Comparison of ENCODE assay signal across 8 mouse cellular contexts in the genomic region with DNA sequence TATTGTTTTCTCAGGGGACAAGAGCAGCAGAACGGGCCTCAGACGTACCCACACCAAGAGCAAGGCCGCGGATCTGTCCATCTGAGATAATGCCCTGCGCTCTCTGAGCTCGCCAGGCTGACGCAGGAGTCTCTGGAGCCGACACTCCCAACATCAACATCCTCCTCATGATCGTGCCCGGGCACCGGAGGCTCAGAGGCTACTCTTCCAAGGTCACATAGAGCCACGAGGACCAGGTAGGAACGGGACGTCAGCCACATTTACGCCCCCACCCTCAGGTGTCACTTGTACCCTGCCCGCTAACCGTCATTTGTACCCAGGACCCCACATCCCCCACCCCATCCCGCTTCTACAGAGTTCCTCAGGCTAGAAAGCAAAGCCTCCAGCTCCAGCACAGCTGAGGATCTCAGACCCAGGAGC. TPM values are rescaled to one million over a fixed set of nuclear protein-coding genes. Genes with fewer than 3 reads are reported as not detected.
DNase-seq lines count a peak whose midpoint lies in the region; ATAC-seq and TF ChIP-seq lines count a peak whose summit lies in the region.

No protein-coding gene starts in this region.

- peak overlapping the region; percentile 81 for H3K4me3 ChIP-seq in heart, adult 2 months
- peak overlapping the region; percentile 78 for H3K4me3 ChIP-seq in embryonic facial prominence, embryonic 12.5 days
- H3K4me3 ChIP-seq in intestine, embryonic 16.5 days (ENCODE audit: low read length): peak overlapping the region; percentile 84
- H3K4me3 ChIP-seq in stomach, embryonic 14.5 days (ENCODE audit: low read depth, low read length): peak overlapping the region; percentile 77

- peak overlapping the region; percentile 91 for H3K4me2 ChIP-seq in embryonic facial prominence, embryonic 12.5 days (replicated peaks)
- peak overlapping the region; percentile 91 for H3K4me2 ChIP-seq in intestine, embryonic 16.5 days (ENCODE audit: low read depth, low read length)
- H3K4me2 ChIP-seq in stomach, embryonic 14.5 days (replicated peaks; ENCODE audit: low read depth, low read length): peak overlapping the region; percentile 94

- peak overlapping the region; percentile 62 for H3K27ac ChIP-seq in heart, adult 2 months
- H3K27ac ChIP-seq in embryonic facial prominence, embryonic 12.5 days: peak overlapping the region; percentile 80
- H3K27ac ChIP-seq in intestine, embryonic 16.5 days (ENCODE audit: low read length): peak overlapping the region; percentile 89
- peak overlapping the region; percentile 71 for H3K27ac ChIP-seq in stomach, embryonic 14.5 days (ENCODE audit: low read length)

- H3K4me1 ChIP-seq in heart, adult 2 months (ENCODE audit: control insufficient read depth, insufficient read depth, low read length): no peaks in the 10 kb centered on the region; the same call in 1 of the 2 replicates
- peaks cover 30% of the 10 kb centered on the region for H3K4me1 ChIP-seq in embryonic facial prominence, embryonic 12.5 days
- H3K4me1 ChIP-seq in intestine, embryonic 16.5 days (ENCODE audit: control insufficient read depth, insufficient read depth, low read length): peaks cover 12% of the 10 kb centered on the region
- peaks cover 10% of the 10 kb centered on the region for H3K4me1 ChIP-seq in stomach, embryonic 14.5 days (ENCODE audit: control insufficient read depth, insufficient read depth, low read length)

- TF ChIP-seq CTCF in heart, adult 2 months (IDR thresholded peaks at IDR 0.05): no peak

- no peaks in the 10 kb centered on the region for H3K9me3 ChIP-seq in embryonic facial prominence, embryonic 12.5 days
- no peaks in the 10 kb centered on the region for H3K9me3 ChIP-seq in intestine, embryonic 16.5 days (ENCODE audit: control insufficient read depth, low read length)
- no peaks in the 10 kb centered on the region for H3K9me3 ChIP-seq in stomach, embryonic 14.5 days (ENCODE audit: control insufficient read depth, low read depth, low read length)

- DNase-seq in heart, adult 2 months: no peak
- DNase-seq in heart, postnatal 4 days: no peak
- DNase-seq in lung, postnatal 25 days (ENCODE audit: low spot score): peak; percentile 16
- no peak for DNase-seq in cerebellum, adult 8-10 months

- TF ChIP-seq POLR2A in heart, adult 2 months (IDR thresholded peaks at IDR 0.05; ENCODE audit: insufficient read depth, low read depth, low read length): no peak

- no peaks in the 10 kb centered on the region for H3K79me2 ChIP-seq in heart, adult 2 months (replicated peaks; ENCODE audit: control insufficient read depth, insufficient read depth, low read length)

- peak overlapping the region; percentile 60 for H3K9ac ChIP-seq in heart, adult 2 months (ENCODE audit: low read depth, low read length)
- H3K9ac ChIP-seq in embryonic facial prominence, embryonic 12.5 days: peak overlapping the region; percentile 77
- H3K9ac ChIP-seq in intestine, embryonic 16.5 days (ENCODE audit: low read depth, low read length): peak overlapping the region; percentile 87
- H3K9ac ChIP-seq in stomach, embryonic 14.5 days (replicated peaks; ENCODE audit: low read depth, low read length): peak overlapping the region; percentile 69

- no peaks in the 10 kb centered on the region for H3K27me3 ChIP-seq in heart, adult 2 months (ENCODE audit: control insufficient read depth, insufficient read depth, low read length)
- H3K27me3 ChIP-seq in embryonic facial prominence, embryonic 12.5 days: no peaks in the 10 kb centered on the region
- no peaks in the 10 kb centered on the region for H3K27me3 ChIP-seq in intestine, embryonic 16.5 days (replicated peaks; ENCODE audit: control insufficient read depth, insufficient read depth, low read length)
- H3K27me3 ChIP-seq in stomach, embryonic 14.5 days (ENCODE audit: control insufficient read depth, insufficient read depth, low read length): no peaks in the 10 kb centered on the region

- ATAC-seq in CD4-positive, CD25-positive, alpha-beta regulatory T cell, adult 4 months: peak; percentile 35
- peak; percentile 50 for ATAC-seq in embryonic facial prominence, embryonic 12.5 days (ENCODE audit: insufficient number of reproducible peaks, insufficient read depth, low FRiP score, low TSS enrichment)
- ATAC-seq in intestine, embryonic 16.5 days: peak; percentile 67
- ATAC-seq in stomach, embryonic 14.5 days (ENCODE audit: insufficient number of reproducible peaks, insufficient read depth, low FRiP score, low read depth): peak; percentile 34

- H3K36me3 ChIP-seq in heart, adult 2 months (ENCODE audit: control insufficient read depth, insufficient read depth, low read length): no peaks in the 10 kb centered on the region
- no peaks in the 10 kb centered on the region; the same call in 1 of the 2 replicates for H3K36me3 ChIP-seq in embryonic facial prominence, embryonic 12.5 days
- H3K36me3 ChIP-seq in intestine, embryonic 16.5 days (ENCODE audit: control insufficient read depth, insufficient read depth, low read length): no peaks in the 10 kb centered on the region
- no peaks in the 10 kb centered on the region for H3K36me3 ChIP-seq in stomach, embryonic 14.5 days (ENCODE audit: control insufficient read depth, insufficient read depth, low read length)

- under 1% methylated on average over 18 of the region's 18 CpGs for WGBS in heart, adult 2 months
- under 1% methylated on average over 18 of the region's 18 CpGs for WGBS in embryonic facial prominence, embryonic 12.5 days
- WGBS in intestine, embryonic 16.5 days: 0% methylated on average over 18 of the region's 18 CpGs
- under 1% methylated on average over 18 of the region's 18 CpGs for WGBS in stomach, embryonic 14.5 days

- TF ChIP-seq EP300 in heart, adult 2 months (IDR thresholded peaks at IDR 0.05; ENCODE audit: insufficient read depth, low read depth, low read length): no peak

- intact Hi-C loops in heart, adult 2 months (cut with DNase I): no loop called here

RNA-seq across cellular contexts. Expression of a gene that starts 0.4 kb away (rescaled TPM):
- 10 to 100 TPM in 1 of 2 experiments, 1 to 10 TPM in 1; 9.8 to 11.3 TPM for total RNA-seq in heart, adult 2 months (2021)
- 33.6 and 48.9 TPM in 2 replicates for polyA plus RNA-seq in heart, adult 2 months (2012; rRNA removed)
- 10 to 100 TPM; 23.4 to 26.0 TPM for total RNA-seq in heart, postnatal 4 days (2021)
- 10 to 100 TPM; 37.5 to 50.3 TPM for polyA plus RNA-seq in CD4-positive, CD25-positive, alpha-beta regulatory T cell, adult 4 months (2017; shearing (Covaris generic))
- 74.1 and 79.5 TPM in 2 replicates for polyA plus RNA-seq in embryonic facial prominence, embryonic 12.5 days (2016; fragmentation: Nextera tagmentation; extraction: Ambion mirVana)
- 138 and 160 TPM in 2 replicates for polyA plus RNA-seq in intestine, embryonic 16.5 days (2015; fragmentation: Nextera tagmentation; extraction: Ambion mirVana)
- 84.6 and 88.9 TPM in 2 replicates for polyA plus RNA-seq in stomach, embryonic 14.5 days (2014; fragmentation: Nextera tagmentation; extraction: Ambion mirVana)

RNA-seq across cellular contexts. Expression of a gene that starts 20.4 kb away (rescaled TPM):
- 10 to 100 TPM; 71.9 to 92.6 TPM for total RNA-seq in heart, adult 2 months (2021)
- 57.1 and 58.5 TPM in 2 replicates for polyA plus RNA-seq in heart, adult 2 months (2012; rRNA removed)
- total RNA-seq in heart, postnatal 4 days (2021): 10 to 100 TPM; 76.5 to 78.4 TPM
- polyA plus RNA-seq in CD4-positive, CD25-positive, alpha-beta regulatory T cell, adult 4 months (2017; shearing (Covaris generic)): 1 to 10 TPM; 2.1 to 2.5 TPM
- 12.6 and 14.8 TPM in 2 replicates for polyA plus RNA-seq in embryonic facial prominence, embryonic 12.5 days (2016; fragmentation: Nextera tagmentation; extraction: Ambion mirVana)
- 9.5 and 9.7 TPM in 2 replicates for polyA plus RNA-seq in intestine, embryonic 16.5 days (2015; fragmentation: Nextera tagmentation; extraction: Ambion mirVana)
- 9.0 and 9.9 TPM in 2 replicates for polyA plus RNA-seq in stomach, embryonic 14.5 days (2014; fragmentation: Nextera tagmentation; extraction: Ambion mirVana)

RNA-seq across cellular contexts. Expression of a gene that starts 26.2 kb away (rescaled TPM):
- total RNA-seq in heart, adult 2 months (2021): not detected
- polyA plus RNA-seq in heart, adult 2 months (2012; rRNA removed): not detected in 2 replicates
- not detected for total RNA-seq in heart, postnatal 4 days (2021)
- not detected for polyA plus RNA-seq in CD4-positive, CD25-positive, alpha-beta regulatory T cell, adult 4 months (2017; shearing (Covaris generic))
- polyA plus RNA-seq in embryonic facial prominence, embryonic 12.5 days (2016; fragmentation: Nextera tagmentation; extraction: Ambion mirVana): not detected in 2 replicates
- not detected in 2 replicates for polyA plus RNA-seq in intestine, embryonic 16.5 days (2015; fragmentation: Nextera tagmentation; extraction: Ambion mirVana)
- not detected in 2 replicates for polyA plus RNA-seq in stomach, embryonic 14.5 days (2014; fragmentation: Nextera tagmentation; extraction: Ambion mirVana)

RNA-seq across cellular contexts. Expression of a gene that starts 27.2 kb away (rescaled TPM):
- 10 to 100 TPM in 1 of 2 experiments, 1 to 10 TPM in 1; 4.3 to 10.3 TPM for total RNA-seq in heart, adult 2 months (2021)
- polyA plus RNA-seq in heart, adult 2 months (2012; rRNA removed): 9.8 and 12.5 TPM in 2 replicates
- total RNA-seq in heart, postnatal 4 days (2021): 10 to 100 TPM; 23.5 to 34.1 TPM
- polyA plus RNA-seq in CD4-positive, CD25-positive, alpha-beta regulatory T cell, adult 4 months (2017; shearing (Covaris generic)): 10 to 100 TPM; 49.8 to 63.9 TPM
- polyA plus RNA-seq in embryonic facial prominence, embryonic 12.5 days (2016; fragmentation: Nextera tagmentation; extraction: Ambion mirVana): 48.8 and 52.3 TPM in 2 replicates
- 41.2 and 46.4 TPM in 2 replicates for polyA plus RNA-seq in intestine, embryonic 16.5 days (2015; fragmentation: Nextera tagmentation; extraction: Ambion mirVana)
- polyA plus RNA-seq in stomach, embryonic 14.5 days (2014; fragmentation: Nextera tagmentation; extraction: Ambion mirVana): 58.0 and 63.4 TPM in 2 replicates

RNA-seq across cellular contexts. Expression of a gene that starts 27.6 kb away (rescaled TPM):
- 1 to 10 TPM; 4.4 to 5.2 TPM for total RNA-seq in heart, adult 2 months (2021)
- polyA plus RNA-seq in heart, adult 2 months (2012; rRNA removed): 3.3 and 4.0 TPM in 2 replicates
- 1 to 10 TPM; 6.3 to 7.2 TPM for total RNA-seq in heart, postnatal 4 days (2021)
- under 1 TPM; 0.34 to 0.79 TPM for polyA plus RNA-seq in CD4-positive, CD25-positive, alpha-beta regulatory T cell, adult 4 months (2017; shearing (Covaris generic))
- polyA plus RNA-seq in embryonic facial prominence, embryonic 12.5 days (2016; fragmentation: Nextera tagmentation; extraction: Ambion mirVana): 4.9 and 5.2 TPM in 2 replicates
- 3.1 and 3.6 TPM in 2 replicates for polyA plus RNA-seq in intestine, embryonic 16.5 days (2015; fragmentation: Nextera tagmentation; extraction: Ambion mirVana)
- 9.2 and 9.8 TPM in 2 replicates for polyA plus RNA-seq in stomach, embryonic 14.5 days (2014; fragmentation: Nextera tagmentation; extraction: Ambion mirVana)
